Mouse (Mus musculus) mammary gland, adult 2 months (tissue): Measurements from ENCODE around the gene Xpnpep3. TPM values are rescaled to one million over a fixed set of nuclear protein-coding genes. Genes with fewer than 3 reads are reported as not detected.

Experiments
- polyA plus RNA-seq: library from polyadenylated mRNA; depleted of rRNA; stranded (reverse); fragments of >200 nt; gene quantifications from 2 replicates; pipeline ENCODE4 v1.2.3, GENCODE M21; 2012; ENCODE audit warnings: low replicate concordance; rRNA removed

Xpnpep3 gene
- polyA plus RNA-seq = 8.5 and 12.4 TPM in 2 replicates

GRCm38 (mm10) chr15:81399638-81400315, at the start of gene Xpnpep3, which contains the start of gene St13:
Xpnpep3 (plus strand) TSS chr15:81400138.
St13 (minus strand) TSS chr15:81400077.

DNA sequence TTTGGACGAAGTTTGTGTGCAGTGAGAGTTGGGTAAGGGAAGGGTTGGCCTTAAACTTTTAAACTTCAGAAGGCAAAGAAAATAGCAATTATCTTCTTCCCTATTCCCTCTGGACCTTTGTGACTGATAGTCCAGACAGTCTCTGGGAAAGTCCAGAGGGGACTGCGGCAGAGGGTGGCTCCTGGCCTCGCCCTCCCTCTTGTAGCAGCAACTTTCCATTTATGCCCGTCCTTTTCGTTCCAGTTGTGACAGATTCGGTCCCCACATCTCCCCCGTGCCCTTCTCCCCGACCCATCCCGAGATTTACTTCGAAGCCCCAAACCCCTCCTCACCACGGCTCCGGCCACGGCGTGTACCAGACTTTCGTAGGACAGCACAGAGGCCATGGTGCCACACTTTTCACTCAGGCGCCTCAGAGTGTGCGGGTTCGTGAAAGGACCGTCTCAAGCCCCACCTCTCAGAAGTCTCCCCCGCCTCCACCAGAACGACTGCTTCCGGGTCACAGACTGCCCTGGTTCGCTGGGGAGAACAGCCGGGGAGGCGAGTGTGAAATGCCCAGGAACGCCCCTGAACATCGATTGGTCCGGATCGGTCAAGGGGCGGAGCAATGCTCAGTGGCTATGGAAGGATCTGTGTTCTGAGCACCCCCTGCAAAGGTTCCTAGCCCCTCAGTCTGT, 39.5 kb upstream of the Xpnpep3 start, which contains the start of gene Slc25a17:
Gene Slc25a17 (minus strand): TSS at position 468 of the 677 bp plus-strand sequence.

DNA sequence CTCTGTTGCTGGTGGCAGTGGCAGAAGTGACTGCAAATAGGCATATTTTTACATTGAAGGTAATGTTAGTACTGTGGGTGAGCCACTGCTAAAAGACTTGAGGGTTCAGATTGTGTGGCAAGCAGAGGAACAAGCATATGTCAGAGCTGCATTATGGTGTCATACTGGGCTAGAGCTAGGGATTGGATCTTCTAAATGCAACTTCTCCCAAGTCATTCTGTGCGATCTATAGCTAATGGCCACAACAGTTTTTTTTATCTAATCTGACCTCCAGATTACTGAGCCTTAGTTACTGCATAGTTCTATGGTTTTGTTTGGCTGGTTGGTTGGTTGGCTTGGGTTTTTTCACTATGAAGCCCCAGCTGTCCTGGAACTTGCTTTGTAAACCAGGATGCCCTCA, 8.3 kb downstream of the Xpnpep3 start, which contains the start of gene Dnajb7:
Gene Dnajb7 (minus strand): TSS at position 101 of the 400 bp plus-strand sequence.

DNA sequence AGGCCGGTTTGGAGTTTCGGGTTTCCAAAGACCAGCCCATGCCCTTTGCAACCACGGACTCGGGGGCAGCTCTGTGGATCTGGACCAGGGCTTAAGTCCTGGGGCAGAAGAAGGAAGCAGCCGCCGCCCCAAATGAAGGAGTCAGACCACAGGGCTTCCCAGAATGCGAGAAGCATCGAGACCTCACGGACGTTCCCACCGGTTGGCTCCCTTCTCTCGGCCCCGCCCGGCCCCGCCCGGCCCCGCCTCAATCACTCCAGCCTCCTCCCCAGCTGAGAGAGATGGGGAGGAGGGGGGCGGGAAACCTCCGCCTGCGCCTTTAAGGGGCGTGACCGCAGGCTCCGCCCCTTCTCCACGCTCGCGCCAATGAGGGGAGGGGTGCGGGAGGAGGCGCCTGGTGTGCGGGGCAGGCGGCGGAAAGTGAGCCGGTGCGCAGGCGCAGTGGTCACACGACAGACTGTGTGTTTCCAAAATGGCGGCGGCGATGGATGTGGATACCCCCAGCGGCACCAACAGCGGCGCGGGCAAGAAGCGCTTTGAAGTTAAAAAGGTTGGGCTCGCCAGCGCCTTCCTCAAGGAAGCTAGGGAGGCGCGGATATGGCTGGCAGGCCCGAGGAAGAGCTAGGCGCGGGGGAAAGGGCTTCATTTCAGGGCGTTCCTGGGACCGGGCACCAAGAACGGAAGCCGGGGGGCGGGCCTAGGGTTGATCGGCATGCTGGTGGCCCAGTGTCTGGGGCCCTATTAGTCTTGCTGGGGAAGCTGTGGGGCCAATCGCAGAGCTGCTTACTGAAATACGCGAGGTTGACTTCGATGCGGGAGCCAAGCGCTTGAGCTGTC, 66.2 kb downstream of the Xpnpep3 start, which contains the start of gene Rbx1:
Gene Rbx1 (plus strand): TSS at position 396 of the 837 bp plus-strand sequence.

Other genes starting within 250 kb of the Xpnpep3 start
- gene Mrtfa, start 209.4 kb upstream of the Xpnpep3 start, polyA plus RNA-seq = 42.6 and 77.7 TPM in 2 replicates
- 0.37 and 1.0 TPM in 2 replicates for gene Mchr1, start 164.6 kb upstream of the Xpnpep3 start, polyA plus RNA-seq
- 21.3 and 45.5 TPM in 2 replicates for gene Slc25a17, start 39.3 kb upstream of the Xpnpep3 start, polyA plus RNA-seq
- 24.1 and 26.7 TPM in 2 replicates for gene St13, start 61 bp upstream of the Xpnpep3 start, polyA plus RNA-seq
- gene Dnajb7, start 8.2 kb downstream of the Xpnpep3 start, polyA plus RNA-seq = not detected in 2 replicates
- 33.9 and 73.1 TPM in 2 replicates for gene Rbx1, start 66.2 kb downstream of the Xpnpep3 start, polyA plus RNA-seq
- gene Ep300, start 185.2 kb downstream of the Xpnpep3 start, polyA plus RNA-seq = 26.0 and 27.3 TPM in 2 replicates